In the genomic region with DNA sequence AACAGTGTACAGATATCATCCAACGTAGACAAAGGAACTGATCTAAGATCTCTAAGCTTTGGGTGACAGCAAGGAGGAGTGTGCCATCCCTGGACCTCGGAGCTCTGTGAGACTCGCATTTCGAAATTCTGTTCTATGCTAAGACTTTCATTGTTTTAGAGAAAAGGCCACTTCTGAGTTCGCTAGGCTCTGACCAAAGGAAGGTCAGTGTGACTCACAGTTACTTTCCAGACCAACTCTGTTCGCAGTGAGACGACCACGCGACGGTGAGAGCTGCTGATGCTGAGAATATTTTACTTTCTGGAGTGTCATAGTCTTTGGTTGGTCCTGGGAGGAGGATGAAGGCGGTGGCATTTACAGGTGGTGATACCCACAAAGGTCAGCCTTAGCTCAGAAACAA, we compare ENCODE assay signal across 12 mouse cellular contexts.
"Had no signal": no experiment of that assay in that cellular context is flagged by ENCODE, and none has a peak within 500 bp of the region (broad histone marks: within the 10 kb centered on the region; RNA-seq: fewer than 3 reads in every experiment).

No protein-coding gene starts in this region.

- DNase-seq: lung, adult 2 months; lung, postnatal 14 days; lung, postnatal 36 days; midbrain, embryonic 14.5 days; retina, postnatal 1 day; right cerebral cortex, adult 18-20 months; right cerebral cortex, postnatal 25 days; right cerebral cortex, postnatal 4 days; spleen, adult 18-20 months; thymus, adult 18-20 months; thymus, postnatal 14 days; thymus, postnatal 36 days had no signal
